Mouse (Mus musculus) lung, adult 2 months (tissue): ENCODE measurements around the gene Pth2.

Experiments
- CTCF ChIP-seq: fragments of 200-500 bp; IDR thresholded peaks from 2 replicates; pipeline ENCODE4 v1.5.1; 2011; ENCODE audit warnings: mild to moderate bottlenecking, low read length, control low read depth; ENCODE audit not compliant: insufficient read depth
- POLR2A ChIP-seq: fragments of 200-500 bp; IDR thresholded peaks from 2 replicates; pipeline ENCODE4 v1.6.1; 2011; ENCODE audit warnings: low read depth, mild to moderate bottlenecking, control low read depth, low read length, borderline replicate concordance; ENCODE audit errors: extremely low read depth

DNA sequence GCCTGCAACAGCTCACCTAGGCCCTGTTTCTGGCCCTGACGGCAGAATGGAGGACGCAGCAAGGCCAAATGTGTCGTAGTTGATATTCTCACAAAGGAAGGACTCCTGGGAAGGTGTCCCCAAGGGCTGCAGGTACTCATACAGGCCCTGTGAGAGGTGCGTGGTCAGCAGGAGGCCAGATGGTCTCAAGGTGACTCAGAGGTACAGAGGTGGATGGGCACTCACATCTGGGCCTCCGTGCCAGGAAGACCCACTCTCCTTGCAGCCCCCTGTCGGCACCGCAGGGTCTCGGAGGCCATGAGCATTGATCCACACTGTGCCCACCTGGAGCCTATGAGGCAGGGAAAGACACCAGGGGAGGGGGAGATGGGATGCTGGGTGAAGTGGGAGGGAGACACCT, 35.3 kb upstream of the Pth2 start:
- TF ChIP-seq CTCF (no peak), POLR2A (no peak)
